Mouse (Mus musculus): ENCODE results near the gene Ccdc90b. TPM values are rescaled to one million over a fixed set of nuclear protein-coding genes. Genes with fewer than 3 reads are reported as not detected.

Ccdc90b gene
- polyA plus RNA-seq, 1 experiment from 2014 or later, result 44.4 TPM

Other genes with a start within 250 kb of the Ccdc90b start
- gene Ankrd42, start 76.0 kb downstream of the Ccdc90b start, polyA plus RNA-seq (2015; fragmentation: Nextera tagmentation; extraction: Ambion mirVana), result 8.4 and 9.2 TPM in 2 replicates
- 17.4 and 17.7 TPM in 2 replicates for gene Pcf11, start 108.8 kb downstream of the Ccdc90b start, polyA plus RNA-seq (2015; fragmentation: Nextera tagmentation; extraction: Ambion mirVana)
- 5.0 and 5.6 TPM in 2 replicates for gene Rab30, start 180.5 kb downstream of the Ccdc90b start, polyA plus RNA-seq (2015; fragmentation: Nextera tagmentation; extraction: Ambion mirVana)

Data from lung, embryonic 16.5 days (tissue).